Mouse (Mus musculus) midbrain, embryonic 16.5 days (tissue): ENCODE results near the gene Fam3a. TPM values are rescaled to one million over a fixed set of nuclear protein-coding genes. Genes with fewer than 3 reads are reported as not detected.
A peak's percentile ranks its signal among the peaks of the same experiment; 100 is the strongest.

ENCODE experiments used
- ATAC-seq: fragments of 200-750 bp; cut with Nextera tagmentation; 2 replicates; pipeline ENCODE4 v1.8.0; 2017; ENCODE audit warnings: moderate TSS enrichment
- H3K27ac ChIP-seq: fragments of 300-500 bp; sonication (generic); 2 replicates; pipeline ENCODE4 v1.5.1; 2014; ENCODE audit warnings: mild to moderate bottlenecking, low read length, mixed read lengths
- H3K27me3 ChIP-seq: fragments of 300-500 bp; sonication (generic); 2 replicates; pipeline ENCODE4 v1.6.1; 2014; ENCODE audit warnings: low read depth, low read length, mixed read lengths; ENCODE audit not compliant: control insufficient read depth, insufficient read depth
- H3K36me3 ChIP-seq: fragments of 300-500 bp; sonication (generic); 2 replicates; pipeline ENCODE4 v1.6.1; 2014; ENCODE audit warnings: mild to moderate bottlenecking, low read length, moderate library complexity, mixed read lengths; ENCODE audit not compliant: control insufficient read depth, insufficient read depth
- H3K4me1 ChIP-seq: fragments of 300-500 bp; sonication (generic); 2 replicates; pipeline ENCODE4 v1.6.1; 2014; ENCODE audit warnings: mild to moderate bottlenecking, low read length, mixed read lengths; ENCODE audit not compliant: control insufficient read depth, insufficient read depth
- H3K4me2 ChIP-seq: fragments of 300-500 bp; sonication (generic); 2 replicates; pipeline ENCODE4 v1.6.1; 2014; ENCODE audit warnings: mild to moderate bottlenecking, low read length, mixed read lengths
- H3K4me3 ChIP-seq: fragments of 300-500 bp; sonication (generic); 2 replicates; pipeline ENCODE4 v1.5.1; 2014; ENCODE audit warnings: low read depth, mild to moderate bottlenecking, low read length, moderate library complexity, mixed read lengths
- H3K9ac ChIP-seq: fragments of 300-500 bp; sonication (generic); 2 replicates; pipeline ENCODE4 v1.6.1; 2014; ENCODE audit warnings: low read depth, low read length, mixed read lengths
- H3K9me3 ChIP-seq: fragments of 300-500 bp; sonication (generic); replicated peaks from 2 replicates; pipeline ENCODE4 v1.6.1; 2014; ENCODE audit warnings: mild to moderate bottlenecking, low read length, mixed read lengths; ENCODE audit not compliant: control insufficient read depth, poor library complexity, severe bottlenecking
- WGBS: fragments of 180-500 bp; shearing (Covaris S2); extraction: QIAGEN DNeasy Blood & Tissue Kit; methylation state at CpG from one replicate; pipeline ENCODE4 v1.1.7; 2014; 5-methylcytosine and 5-hydroxymethylcytosine counted together
- polyA plus RNA-seq: library from polyadenylated mRNA; unstranded; fragments of >200 nt; fragmentation: Nextera tagmentation; extraction: Ambion mirVana; gene quantifications from 2 replicates; pipeline ENCODE4 v1.2.1, GENCODE M21; 2015

Gene Fam3a
- polyA plus RNA-seq, result 33.6 and 36.1 TPM in 2 replicates

- H3K9me3 ChIP-seq, result no peaks in the 10 kb centered on the region
- no peaks in the 10 kb centered on the region for H3K27me3 ChIP-seq
- H3K4me2 ChIP-seq, result peak within 1 kb of the TSS; percentile 69
- peak; percentile 100 for ATAC-seq
- H3K36me3 ChIP-seq, result no peaks in the 10 kb centered on the region
- peak within 1 kb of the TSS; percentile 47 for H3K4me3 ChIP-seq
- peak within 1 kb of the TSS; percentile 87 for H3K27ac ChIP-seq
- 23% methylated on average over 30 of the region's 30 CpGs for WGBS
- peak within 1 kb of the TSS; percentile 73 for H3K9ac ChIP-seq
- H3K4me1 ChIP-seq, result peaks cover 12% of the 10 kb centered on the region
Measured at GRCm38 (mm10) chrX:74392535-74393443, at the start of gene Fam3a, which contains the start of gene Ikbkg. Gene Fam3a (minus strand): TSS chrX:74393272. Gene Ikbkg (plus strand): TSS chrX:74393290.

- peak overlapping the region; percentile 49; the same call in 1 of the 2 replicates for H3K9ac ChIP-seq
- H3K27me3 ChIP-seq, result no peaks in the 10 kb centered on the region
- ATAC-seq, result peak; percentile 72
- WGBS, result 16% methylated on average over 22 of the region's 22 CpGs
- peak overlapping the region; percentile 40 for H3K4me3 ChIP-seq
- no peaks in the 10 kb centered on the region for H3K9me3 ChIP-seq
- H3K4me1 ChIP-seq, result peaks cover 8% of the 10 kb centered on the region
- H3K27ac ChIP-seq, result peak overlapping the region; percentile 76
- H3K36me3 ChIP-seq, result 0 out of 2 replicates have a peak, but pooled peaks cover 3% of the 10 kb centered on the region
- H3K4me2 ChIP-seq, result peak overlapping the region; percentile 57
Measured at GRCm38 (mm10) chrX:74429290-74429821, 36.3 kb upstream of the Fam3a start.

- ATAC-seq, result peak; percentile 88
- no peaks in the 10 kb centered on the region for H3K27me3 ChIP-seq
- peaks cover 8% of the 10 kb centered on the region for H3K4me1 ChIP-seq
- H3K9me3 ChIP-seq, result no peaks in the 10 kb centered on the region
- WGBS, result 29% methylated on average over 24 of the region's 25 CpGs
- peak within 1 kb of the TSS; percentile 49 for H3K9ac ChIP-seq
- H3K4me3 ChIP-seq, result peak within 1 kb of the TSS; percentile 40
- H3K4me2 ChIP-seq, result peak within 1 kb of the TSS; percentile 57
- 0 out of 2 replicates have a peak, but pooled peaks cover 2% of the 10 kb centered on the region for H3K36me3 ChIP-seq
- peak within 1 kb of the TSS; percentile 76 for H3K27ac ChIP-seq
Measured at GRCm38 (mm10) chrX:74428826-74429276, 35.8 kb upstream of the Fam3a start, which contains the start of gene G6pdx. Gene G6pdx (minus strand): TSS chrX:74429194.

GRCm38 (mm10) chrX:74428146-74428825 is 35.2 kb upstream of the Fam3a start:
- peak overlapping the region; percentile 57 for H3K4me2 ChIP-seq
- no peaks in the 10 kb centered on the region for H3K27me3 ChIP-seq
- peak overlapping the region; percentile 49 for H3K9ac ChIP-seq
- 25% methylated on average over 35 of the region's 35 CpGs for WGBS
- peak; percentile 61 for ATAC-seq
- H3K27ac ChIP-seq, result peak overlapping the region; percentile 76
- H3K4me1 ChIP-seq, result peaks cover 8% of the 10 kb centered on the region
- no peaks in the 10 kb centered on the region for H3K9me3 ChIP-seq
- no peaks in the 10 kb centered on the region for H3K36me3 ChIP-seq
- peak overlapping the region; percentile 40 for H3K4me3 ChIP-seq

GRCm38 (mm10) chrX:74427116-74427515 is 34.0 kb upstream of the Fam3a start:
- Histone ChIP-seq H3K4me3 (no peak overlapping the region), H3K27ac (no peak overlapping the region), H3K4me1 (peaks cover 8% of the 10 kb centered on the region), H3K27me3 (no peaks in the 10 kb centered on the region), H3K9ac (no peak overlapping the region), H3K36me3 (no peaks in the 10 kb centered on the region), H3K4me2 (no peak overlapping the region), H3K9me3 (no peaks in the 10 kb centered on the region)
- ATAC-seq, result no peak
- 87% methylated on average over 3 of the region's 3 CpGs for WGBS

GRCm38 (mm10) chrX:74426256-74426655 is 33.2 kb upstream of the Fam3a start:
- no peak for ATAC-seq
- H3K4me2 ChIP-seq, result no peak overlapping the region
- no peak overlapping the region for H3K9ac ChIP-seq
- no peak overlapping the region for H3K27ac ChIP-seq
- WGBS, result 75% methylated on average over 1 of the region's 1 CpGs
- H3K36me3 ChIP-seq, result no peaks in the 10 kb centered on the region
- H3K4me1 ChIP-seq, result peaks cover 8% of the 10 kb centered on the region
- no peaks in the 10 kb centered on the region for H3K9me3 ChIP-seq
- no peaks in the 10 kb centered on the region for H3K27me3 ChIP-seq
- H3K4me3 ChIP-seq, result no peak overlapping the region

- no peak for ATAC-seq
- Histone ChIP-seq H3K4me3 (no peak overlapping the region), H3K36me3 (no peaks in the 10 kb centered on the region), H3K9ac (no peak overlapping the region), H3K4me2 (no peak overlapping the region), H3K27me3 (no peaks in the 10 kb centered on the region), H3K9me3 (no peaks in the 10 kb centered on the region), H3K4me1 (peaks cover 6% of the 10 kb centered on the region), H3K27ac (no peak overlapping the region)
- 88% methylated on average over 4 of the region's 4 CpGs for WGBS
Measured at GRCm38 (mm10) chrX:74425195-74425594, 32.1 kb upstream of the Fam3a start.

- Histone ChIP-seq H3K4me1 (peaks cover 5% of the 10 kb centered on the region; the same call in 1 of the 2 replicates), H3K36me3 (no peaks in the 10 kb centered on the region), H3K4me2 (no peak overlapping the region), H3K27me3 (no peaks in the 10 kb centered on the region), H3K4me3 (no peak overlapping the region), H3K27ac (no peak overlapping the region), H3K9me3 (no peaks in the 10 kb centered on the region), H3K9ac (no peak overlapping the region)
- ATAC-seq, result no peak
Measured at GRCm38 (mm10) chrX:74424443-74424842, 31.4 kb upstream of the Fam3a start.
